Mouse (Mus musculus) midbrain, embryonic 15.5 days (tissue): Measurements from ENCODE around the gene Dld. TPM values are rescaled to one million over a fixed set of nuclear protein-coding genes. Genes with fewer than 3 reads are reported as not detected.

Experiments used
- ATAC-seq: fragments of 200-750 bp; cut with Nextera tagmentation; replicated peaks from 2 replicates; pipeline ENCODE4 v1.8.0; 2017; ENCODE audit warnings: moderate TSS enrichment
- H3K27ac ChIP-seq: fragments of 300-500 bp; sonication (generic); 2 replicates; pipeline ENCODE4 v1.5.1; 2015; ENCODE audit warnings: mild to moderate bottlenecking, inconsistent platforms
- H3K27me3 ChIP-seq: fragments of 300-500 bp; sonication (generic); replicated peaks from 2 replicates; pipeline ENCODE4 v1.6.1; 2015; ENCODE audit warnings: inconsistent platforms
- H3K36me3 ChIP-seq: fragments of 300-500 bp; sonication (generic); replicated peaks from 2 replicates; pipeline ENCODE4 v1.6.1; 2015; ENCODE audit warnings: inconsistent platforms
- H3K4me1 ChIP-seq: fragments of 300-500 bp; sonication (generic); 2 replicates; pipeline ENCODE4 v1.6.1; 2015; ENCODE audit warnings: inconsistent platforms
- H3K4me2 ChIP-seq: fragments of 300-500 bp; sonication (generic); 2 replicates; pipeline ENCODE4 v1.6.1; 2015; ENCODE audit warnings: inconsistent platforms, mild to moderate bottlenecking, moderate library complexity
- H3K4me3 ChIP-seq: fragments of 300-500 bp; sonication (generic); 2 replicates; pipeline ENCODE4 v1.5.1; 2015; ENCODE audit warnings: mild to moderate bottlenecking, inconsistent platforms
- H3K9ac ChIP-seq: fragments of 300-500 bp; sonication (generic); 2 replicates; pipeline ENCODE4 v1.6.1; 2015; ENCODE audit warnings: mild to moderate bottlenecking, inconsistent platforms
- H3K9me3 ChIP-seq: fragments of 300-500 bp; sonication (generic); 2 replicates; pipeline ENCODE4 v1.6.1; 2016; ENCODE audit warnings: inconsistent platforms
- WGBS: fragments of 180-500 bp; shearing (Covaris S2); methylation state at CpG from one replicate; pipeline ENCODE4 v1.1.7; 2015; ENCODE audit warnings: mixed read lengths; 5-methylcytosine and 5-hydroxymethylcytosine counted together
- polyA plus RNA-seq: library from polyadenylated mRNA; unstranded; fragments of >200 nt; fragmentation: Nextera tagmentation; extraction: Ambion mirVana; gene quantifications from 2 replicates; pipeline ENCODE4 v1.2.1, GENCODE M21; 2015

Dld gene
- polyA plus RNA-seq, 1 experiment from 2014 or later: 116 TPM

GRCm38 (mm10) chr12:31317670-31318408, 33.4 kb downstream of the Dld start:
- no peak overlapping the region for H3K27ac ChIP-seq
- H3K4me2 ChIP-seq: no peak overlapping the region
- H3K4me1 ChIP-seq: no peaks in the 10 kb centered on the region
- H3K27me3 ChIP-seq: no peaks in the 10 kb centered on the region
- no peak for ATAC-seq
- no peaks in the 10 kb centered on the region for H3K9me3 ChIP-seq
- WGBS: 88% methylated on average over 7 of the region's 7 CpGs
- H3K4me3 ChIP-seq: no peak overlapping the region
- H3K36me3 ChIP-seq: no peaks in the 10 kb centered on the region
- no peak overlapping the region for H3K9ac ChIP-seq

GRCm38 (mm10) chr12:31315961-31316360, 35.3 kb downstream of the Dld start:
- Histone ChIP-seq H3K9me3 (no peaks in the 10 kb centered on the region), H3K4me3 (no peak overlapping the region), H3K27ac (no peak overlapping the region), H3K4me1 (no peaks in the 10 kb centered on the region), H3K9ac (no peak overlapping the region), H3K4me2 (no peak overlapping the region), H3K36me3 (no peaks in the 10 kb centered on the region), H3K27me3 (no peaks in the 10 kb centered on the region)
- 70% methylated on average over 6 of the region's 6 CpGs for WGBS
- no peak for ATAC-seq

- no peak overlapping the region for H3K4me3 ChIP-seq
- H3K9ac ChIP-seq: no peak overlapping the region
- H3K27ac ChIP-seq: no peak overlapping the region
- H3K4me1 ChIP-seq: no peaks in the 10 kb centered on the region
- no peaks in the 10 kb centered on the region for H3K9me3 ChIP-seq
- ATAC-seq: no peak
- WGBS: 95% methylated on average over 7 of the region's 7 CpGs
- no peak overlapping the region for H3K4me2 ChIP-seq
- no peaks in the 10 kb centered on the region for H3K36me3 ChIP-seq
- H3K27me3 ChIP-seq: no peaks in the 10 kb centered on the region
These were observed 36.9 kb downstream of the Dld start for GRCm38 (mm10) chr12:31314310-31314709.

- no peak for ATAC-seq
- no peak overlapping the region for H3K27ac ChIP-seq
- H3K9me3 ChIP-seq: no peaks in the 10 kb centered on the region
- WGBS: 92% methylated on average over 4 of the region's 4 CpGs
- H3K27me3 ChIP-seq: no peaks in the 10 kb centered on the region
- no peak overlapping the region for H3K4me2 ChIP-seq
- no peaks in the 10 kb centered on the region for H3K4me1 ChIP-seq
- no peaks in the 10 kb centered on the region for H3K36me3 ChIP-seq
- no peak overlapping the region for H3K4me3 ChIP-seq
- H3K9ac ChIP-seq: no peak overlapping the region
These were observed 38.1 kb downstream of the Dld start for GRCm38 (mm10) chr12:31313136-31313535.

GRCm38 (mm10) chr12:31312281-31312680, 39.0 kb downstream of the Dld start:
- H3K27me3 ChIP-seq: no peaks in the 10 kb centered on the region

GRCm38 (mm10) chr12:31311671-31312265, 39.5 kb downstream of the Dld start:
- Histone ChIP-seq H3K9me3 (no peaks in the 10 kb centered on the region), H3K4me2 (no peak overlapping the region), H3K36me3 (no peaks in the 10 kb centered on the region), H3K4me1 (no peaks in the 10 kb centered on the region), H3K9ac (no peak overlapping the region), H3K27me3 (no peaks in the 10 kb centered on the region), H3K4me3 (no peak overlapping the region), H3K27ac (no peak overlapping the region)
- WGBS: 85% methylated on average over 9 of the region's 9 CpGs
- no peak for ATAC-seq

More at GRCm38 (mm10) chr12:31312281-31312680, 39.0 kb downstream of the Dld start:
- Histone ChIP-seq H3K9ac (no peak overlapping the region), H3K9me3 (no peaks in the 10 kb centered on the region), H3K4me3 (no peak overlapping the region), H3K36me3 (no peaks in the 10 kb centered on the region), H3K27ac (no peak overlapping the region), H3K4me2 (no peak overlapping the region), H3K4me1 (no peaks in the 10 kb centered on the region)
- WGBS: 92% methylated on average over 5 of the region's 5 CpGs
- ATAC-seq: no peak

- 60% methylated on average over 9 of the region's 9 CpGs for WGBS
- H3K4me3 ChIP-seq: no peak overlapping the region
- H3K27ac ChIP-seq: no peak overlapping the region
These were observed 40.6 kb downstream of the Dld start for GRCm38 (mm10) chr12:31310687-31311086.

GRCm38 (mm10) chr12:31307756-31308155, 43.5 kb downstream of the Dld start:
- no peaks in the 10 kb centered on the region for H3K9me3 ChIP-seq
- H3K36me3 ChIP-seq: no peaks in the 10 kb centered on the region
- ATAC-seq: no peak
- no peaks in the 10 kb centered on the region for H3K27me3 ChIP-seq
- H3K4me2 ChIP-seq: no peak overlapping the region
- H3K4me1 ChIP-seq: 0 out of 2 replicates have a peak, but pooled peaks cover 2% of the 10 kb centered on the region
- H3K4me3 ChIP-seq: no peak overlapping the region
- 93% methylated on average over 8 of the region's 8 CpGs for WGBS
- H3K27ac ChIP-seq: no peak overlapping the region
- H3K9ac ChIP-seq: no peak overlapping the region

More at GRCm38 (mm10) chr12:31310687-31311086, 40.6 kb downstream of the Dld start:
- H3K9me3 ChIP-seq: no peaks in the 10 kb centered on the region
- H3K4me2 ChIP-seq: no peak overlapping the region
- no peaks in the 10 kb centered on the region for H3K4me1 ChIP-seq
- H3K9ac ChIP-seq: no peak overlapping the region
- ATAC-seq: no peak
- H3K36me3 ChIP-seq: no peaks in the 10 kb centered on the region
- no peaks in the 10 kb centered on the region for H3K27me3 ChIP-seq

- Histone ChIP-seq H3K27me3 (no peaks in the 10 kb centered on the region), H3K4me2 (no peak overlapping the region)
These were observed 44.2 kb downstream of the Dld start for GRCm38 (mm10) chr12:31307011-31307410.

GRCm38 (mm10) chr12:31306075-31306675, 45.1 kb downstream of the Dld start:
- ATAC-seq: no peak
- 68% methylated on average over 5 of the region's 5 CpGs for WGBS

More at GRCm38 (mm10) chr12:31307011-31307410, 44.2 kb downstream of the Dld start:
- no peaks in the 10 kb centered on the region for H3K9me3 ChIP-seq
- no peak overlapping the region for H3K27ac ChIP-seq
- H3K4me1 ChIP-seq: 0 out of 2 replicates have a peak, but pooled peaks cover 3% of the 10 kb centered on the region
- H3K36me3 ChIP-seq: no peaks in the 10 kb centered on the region
- WGBS: 90% methylated on average over 8 of the region's 8 CpGs
- ATAC-seq: no peak
- H3K4me3 ChIP-seq: no peak overlapping the region
- no peak overlapping the region for H3K9ac ChIP-seq

GRCm38 (mm10) chr12:31302766-31303511, 48.3 kb downstream of the Dld start:
- no peaks in the 10 kb centered on the region for H3K9me3 ChIP-seq
- H3K4me2 ChIP-seq: no peak overlapping the region
- no peak for ATAC-seq
- 80% methylated on average over 16 of the region's 16 CpGs for WGBS
- no peak overlapping the region for H3K27ac ChIP-seq
- 0 out of 2 replicates have a peak, but pooled peaks cover 3% of the 10 kb centered on the region for H3K4me1 ChIP-seq
- H3K4me3 ChIP-seq: no peak overlapping the region
- H3K27me3 ChIP-seq: no peaks in the 10 kb centered on the region
- no peak overlapping the region for H3K9ac ChIP-seq
- H3K36me3 ChIP-seq: no peaks in the 10 kb centered on the region

More at GRCm38 (mm10) chr12:31306075-31306675, 45.1 kb downstream of the Dld start:
- H3K4me2 ChIP-seq: no peak overlapping the region
- 0 out of 2 replicates have a peak, but pooled peaks cover 3% of the 10 kb centered on the region for H3K4me1 ChIP-seq
- H3K36me3 ChIP-seq: no peaks in the 10 kb centered on the region
- H3K27me3 ChIP-seq: no peaks in the 10 kb centered on the region
- no peak overlapping the region for H3K4me3 ChIP-seq
- H3K27ac ChIP-seq: no peak overlapping the region
- H3K9ac ChIP-seq: no peak overlapping the region
- no peaks in the 10 kb centered on the region for H3K9me3 ChIP-seq

- WGBS: 83% methylated on average over 5 of the region's 5 CpGs
- Histone ChIP-seq H3K27ac (no peak overlapping the region), H3K27me3 (no peaks in the 10 kb centered on the region), H3K4me2 (no peak overlapping the region), H3K36me3 (no peaks in the 10 kb centered on the region), H3K4me3 (no peak overlapping the region), H3K9me3 (no peaks in the 10 kb centered on the region), H3K4me1 (0 out of 2 replicates have a peak, but pooled peaks cover 3% of the 10 kb centered on the region), H3K9ac (no peak overlapping the region)
- ATAC-seq: no peak
These were observed 49.0 kb downstream of the Dld start for GRCm38 (mm10) chr12:31302266-31302665.
